14 mouse cellular contexts compared by ENCODE assay signal in the genomic region with DNA sequence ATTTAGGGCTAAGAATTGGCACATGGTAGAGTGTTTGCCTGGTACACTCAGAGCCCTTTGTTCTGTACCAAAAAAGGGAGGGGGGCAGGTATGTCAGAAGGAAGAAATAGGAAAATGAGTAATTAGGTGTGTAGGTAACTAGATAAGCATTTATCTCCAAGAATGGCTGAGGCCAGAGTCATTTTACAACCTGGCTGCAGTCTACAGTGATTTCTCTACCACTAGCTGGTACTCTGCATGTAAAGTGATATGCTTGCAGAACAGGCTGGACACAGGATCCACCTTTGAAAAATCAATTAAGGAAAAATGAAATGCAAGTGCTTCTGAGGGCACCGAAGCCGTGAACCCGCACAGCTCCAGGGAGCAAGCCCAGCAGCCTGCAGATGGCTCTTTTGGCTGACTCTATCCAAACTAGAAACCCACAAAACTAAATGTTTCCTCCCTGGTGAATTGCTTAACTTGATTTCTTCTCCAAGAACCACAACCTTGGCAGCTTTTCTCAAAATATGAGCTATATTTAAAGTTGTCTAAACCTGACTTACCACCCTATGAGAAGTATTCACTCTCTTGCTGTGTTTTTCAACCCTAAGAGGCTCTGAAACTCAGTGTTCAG. TPM values are rescaled to one million over a fixed set of nuclear protein-coding genes. Genes with fewer than 3 reads are reported as not detected.
DNase-seq lines count a peak whose midpoint lies in the region; ATAC-seq and TF ChIP-seq lines count a peak whose summit lies in the region.
"Had no signal": no experiment of that assay in that cellular context is flagged by ENCODE, and none has a peak within 500 bp of the region (broad histone marks: within the 10 kb centered on the region; RNA-seq: fewer than 3 reads in every experiment).

No protein-coding gene starts in this region.

- no peak for DNase-seq in liver, embryonic 13.5 days
- no peak for DNase-seq in liver, embryonic 11.5 days (ENCODE audit: low spot score)
- DNase-seq in fibroblast of lung, adult 2 months (ENCODE audit: low read depth): peak; percentile 70
- DNase-seq in urinary bladder, postnatal 14 days (ENCODE audit: low spot score): no peak
- no peak for DNase-seq in embryo, embryonic 10.5 days (ENCODE audit: low spot score)
- DNase-seq: adrenal gland, adult 8-10 months; cerebellum, adult 2 months; left cerebral cortex, postnatal 4 days; right cerebral cortex, adult 18-20 months; thymus, postnatal 36 days had no signal

- no peak for TF ChIP-seq CTCF in bone marrow, adult 2 months (IDR thresholded peaks at IDR 0.05; ENCODE audit: control insufficient read depth, insufficient read depth, low read length)

- no peak overlapping the region for H3K4me2 ChIP-seq in liver, embryonic 13.5 days
- no peak overlapping the region for H3K4me2 ChIP-seq in liver, embryonic 11.5 days
- no peak overlapping the region for H3K4me2 ChIP-seq in stomach, embryonic 14.5 days (replicated peaks; ENCODE audit: low read depth, low read length)
- H3K4me2 ChIP-seq: heart, embryonic 12.5 days; neural tube, embryonic 13.5 days had no signal

- peaks cover 75% of the 10 kb centered on the region for H3K4me1 ChIP-seq in liver, embryonic 13.5 days (replicated peaks)
- H3K4me1 ChIP-seq in liver, embryonic 11.5 days (replicated peaks; ENCODE audit: control insufficient read depth, insufficient read depth, low read length): peaks cover 18% of the 10 kb centered on the region
- peaks cover 9% of the 10 kb centered on the region; the same call in 1 of the 2 replicates for H3K4me1 ChIP-seq in bone marrow, adult 2 months (ENCODE audit: control insufficient read depth, insufficient read depth, low read length)
- peaks cover 15% of the 10 kb centered on the region for H3K4me1 ChIP-seq in stomach, embryonic 14.5 days (ENCODE audit: control insufficient read depth, insufficient read depth, low read length)

- H3K9me3 ChIP-seq in liver, embryonic 13.5 days (replicated peaks): no peaks in the 10 kb centered on the region
- no peaks in the 10 kb centered on the region for H3K9me3 ChIP-seq in liver, embryonic 11.5 days (ENCODE audit: control insufficient read depth, low read length)
- no peaks in the 10 kb centered on the region for H3K9me3 ChIP-seq in stomach, embryonic 14.5 days (ENCODE audit: control insufficient read depth, low read depth, low read length)
- H3K9me3 ChIP-seq: neural tube, embryonic 13.5 days had no signal

- H3K4me3 ChIP-seq in liver, embryonic 13.5 days (replicated peaks): no peak overlapping the region
- H3K4me3 ChIP-seq in liver, embryonic 11.5 days (ENCODE audit: low read depth, low read length): no peak overlapping the region
- no peak overlapping the region for H3K4me3 ChIP-seq in bone marrow, adult 2 months (replicated peaks; ENCODE audit: control insufficient read depth, low read depth, low read length)
- no peak overlapping the region for H3K4me3 ChIP-seq in stomach, embryonic 14.5 days (ENCODE audit: low read depth, low read length)
- H3K4me3 ChIP-seq: heart, embryonic 12.5 days; neural tube, embryonic 13.5 days had no signal

- no peak overlapping the region for H3K9ac ChIP-seq in liver, embryonic 13.5 days
- H3K9ac ChIP-seq in liver, embryonic 11.5 days (ENCODE audit: low read depth, low read length): no peak overlapping the region
- H3K9ac ChIP-seq in stomach, embryonic 14.5 days (replicated peaks; ENCODE audit: low read depth, low read length): no peak overlapping the region
- H3K9ac ChIP-seq: heart, embryonic 12.5 days; neural tube, embryonic 13.5 days had no signal

- H3K36me3 ChIP-seq in liver, embryonic 13.5 days: peaks cover 22% of the 10 kb centered on the region
- H3K36me3 ChIP-seq in liver, embryonic 11.5 days (ENCODE audit: control insufficient read depth, insufficient read depth, low read length): no peaks in the 10 kb centered on the region; the same call in 1 of the 2 replicates
- peaks cover 2% of the 10 kb centered on the region; the same call in 1 of the 2 replicates for H3K36me3 ChIP-seq in stomach, embryonic 14.5 days (ENCODE audit: control insufficient read depth, insufficient read depth, low read length)
- H3K36me3 ChIP-seq: neural tube, embryonic 13.5 days had no signal

- no peak for ATAC-seq in liver, embryonic 13.5 days (ENCODE audit: low read depth)
- no peak for ATAC-seq in liver, embryonic 11.5 days (replicated peaks; ENCODE audit: low FRiP score)
- 0 out of 2 replicates have a peak, but pooled peaks have one; percentile 33 for ATAC-seq in stomach, embryonic 14.5 days (ENCODE audit: insufficient number of reproducible peaks, insufficient read depth, low FRiP score, low read depth)

- no peak for TF ChIP-seq POLR2A in bone marrow, adult 2 months (IDR thresholded peaks at IDR 0.05; ENCODE audit: borderline replicate concordance, control insufficient read depth, low read depth, low read length)

- WGBS in liver, embryonic 13.5 days (ENCODE audit: insufficient replicate concordance): 64% methylated on average over 3 of the region's 3 CpGs
- whole genome bisulfite sequencing in liver, embryonic 11.5 days: 71% methylated on average over 3 of the region's 3 CpGs
- 5% methylated on average over 3 of the region's 3 CpGs for WGBS in bone marrow, adult 2 months
- WGBS in stomach, embryonic 14.5 days: 64% methylated on average over 3 of the region's 3 CpGs

- H3K27me3 ChIP-seq in liver, embryonic 13.5 days: no peaks in the 10 kb centered on the region
- H3K27me3 ChIP-seq in liver, embryonic 11.5 days (replicated peaks; ENCODE audit: control insufficient read depth, insufficient read depth, low read length): no peaks in the 10 kb centered on the region
- H3K27me3 ChIP-seq in stomach, embryonic 14.5 days (ENCODE audit: control insufficient read depth, insufficient read depth, low read length): no peaks in the 10 kb centered on the region
- H3K27me3 ChIP-seq: heart, embryonic 12.5 days; neural tube, embryonic 13.5 days had no signal

- peak overlapping the region; percentile 49; the same call in 1 of the 2 replicates for H3K27ac ChIP-seq in liver, embryonic 13.5 days
- no peak overlapping the region for H3K27ac ChIP-seq in liver, embryonic 11.5 days (ENCODE audit: low read depth, low read length)
- H3K27ac ChIP-seq in bone marrow, adult 2 months (ENCODE audit: control insufficient read depth, insufficient read depth, low read depth, low read length, poor library complexity): peak overlapping the region; percentile 39; the same call in 1 of the 2 replicates
- H3K27ac ChIP-seq in stomach, embryonic 14.5 days (ENCODE audit: low read length): peak overlapping the region; percentile 2; the same call in 1 of the 2 replicates
- H3K27ac ChIP-seq: neural tube, embryonic 13.5 days had no signal

RNA-seq across cellular contexts. Expression of a gene that starts 5.6 kb away (rescaled TPM):
- 25.0 and 33.6 TPM in 2 replicates for polyA plus RNA-seq in liver, embryonic 13.5 days (2015; fragmentation: Nextera tagmentation; extraction: Ambion mirVana)
- polyA plus RNA-seq in liver, embryonic 11.5 days (2014; fragmentation: Nextera tagmentation; extraction: Ambion mirVana): 55.6 and 63.4 TPM in 2 replicates
- 25.5 and 26.6 TPM in 2 replicates for polyA plus RNA-seq in bone marrow, adult 2 months (2011; ENCODE audit: insufficient read depth, insufficient read length, low replicate concordance, missing spikeins)
- 25.2 and 25.7 TPM in 2 replicates for polyA plus RNA-seq in stomach, embryonic 14.5 days (2014; fragmentation: Nextera tagmentation; extraction: Ambion mirVana)

RNA-seq across cellular contexts. Expression of a gene that starts 33.5 kb away (rescaled TPM):
- polyA plus RNA-seq in liver, embryonic 13.5 days (2015; fragmentation: Nextera tagmentation; extraction: Ambion mirVana): 13.7 and 14.5 TPM in 2 replicates
- polyA plus RNA-seq in liver, embryonic 11.5 days (2014; fragmentation: Nextera tagmentation; extraction: Ambion mirVana): 19.5 and 19.9 TPM in 2 replicates
- polyA plus RNA-seq in bone marrow, adult 2 months (2011; ENCODE audit: insufficient read depth, insufficient read length, low replicate concordance, missing spikeins): 6.4 and 12.0 TPM in 2 replicates
- 12.9 and 14.1 TPM in 2 replicates for polyA plus RNA-seq in stomach, embryonic 14.5 days (2014; fragmentation: Nextera tagmentation; extraction: Ambion mirVana)

RNA-seq across cellular contexts. Expression of a gene that starts 51.7 kb away (rescaled TPM):
- polyA plus RNA-seq in liver, embryonic 13.5 days (2015; fragmentation: Nextera tagmentation; extraction: Ambion mirVana): 4.6 and 6.0 TPM in 2 replicates
- 9.8 and 10.9 TPM in 2 replicates for polyA plus RNA-seq in liver, embryonic 11.5 days (2014; fragmentation: Nextera tagmentation; extraction: Ambion mirVana)
- 4.5 and 9.7 TPM in 2 replicates for polyA plus RNA-seq in bone marrow, adult 2 months (2011; ENCODE audit: insufficient read depth, insufficient read length, low replicate concordance, missing spikeins)
- 3.5 and 5.0 TPM in 2 replicates for polyA plus RNA-seq in stomach, embryonic 14.5 days (2014; fragmentation: Nextera tagmentation; extraction: Ambion mirVana)

RNA-seq across cellular contexts. Expression of a gene that starts 52.8 kb away (rescaled TPM):
- 0.05 and 0.12 TPM in 2 replicates for polyA plus RNA-seq in liver, embryonic 13.5 days (2015; fragmentation: Nextera tagmentation; extraction: Ambion mirVana)
- polyA plus RNA-seq in liver, embryonic 11.5 days (2014; fragmentation: Nextera tagmentation; extraction: Ambion mirVana): 0.16 and 0.26 TPM in 2 replicates
- polyA plus RNA-seq in bone marrow, adult 2 months (2011; ENCODE audit: insufficient read depth, insufficient read length, low replicate concordance, missing spikeins): 0.50 and 2.7 TPM in 2 replicates
- 1.00 and 1.4 TPM in 2 replicates for polyA plus RNA-seq in stomach, embryonic 14.5 days (2014; fragmentation: Nextera tagmentation; extraction: Ambion mirVana)
